Mouse (Mus musculus) CH12F3 (cell line): ENCODE measurements around the gene Zc3hav1l.

Source experiments
- in situ Hi-C: fragments of 300-500 bp; cut with MboI; formaldehyde crosslinking; loops from 2 replicates; pipeline ENCODE4 v1.14.3; 2020; ENCODE audit warnings: low sequenced_read_pairs

Zc3hav1l gene

DNA sequence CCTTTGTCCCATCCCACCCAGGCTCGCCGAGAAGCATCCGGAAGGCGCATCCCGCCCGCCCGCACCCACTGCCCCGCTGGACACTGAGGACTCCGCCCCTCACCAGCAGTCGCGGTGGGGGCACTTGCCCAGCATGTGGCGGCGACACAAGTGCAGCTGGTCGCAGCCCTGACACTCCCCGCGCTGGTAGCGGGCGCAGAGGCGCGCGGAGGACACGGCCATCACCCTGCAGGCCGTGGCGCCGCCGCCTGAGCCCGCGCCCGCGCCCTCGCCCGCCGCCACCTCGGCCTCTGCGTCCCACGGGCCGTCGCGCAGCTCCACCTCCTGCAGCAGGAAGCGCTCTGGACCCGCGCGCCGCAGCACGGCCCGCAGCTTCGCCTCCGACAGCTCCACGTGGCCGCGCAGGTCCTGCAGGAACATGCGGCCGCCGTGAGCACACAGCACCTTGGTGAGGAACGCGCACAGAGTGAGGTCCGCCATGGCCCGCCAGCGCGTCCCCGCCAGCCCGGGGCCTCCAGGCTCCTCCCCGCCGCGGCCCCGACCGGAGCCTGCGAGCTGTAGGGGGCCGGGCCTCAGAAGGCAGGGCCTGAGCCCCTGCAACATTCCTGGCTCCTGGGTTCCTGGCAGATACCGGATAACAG, at the start of gene Zc3hav1l:
Gene Zc3hav1l (minus strand): TSS at position 499 of the 641 bp plus-strand sequence.
- in situ Hi-C loops: no loop called here

DNA sequence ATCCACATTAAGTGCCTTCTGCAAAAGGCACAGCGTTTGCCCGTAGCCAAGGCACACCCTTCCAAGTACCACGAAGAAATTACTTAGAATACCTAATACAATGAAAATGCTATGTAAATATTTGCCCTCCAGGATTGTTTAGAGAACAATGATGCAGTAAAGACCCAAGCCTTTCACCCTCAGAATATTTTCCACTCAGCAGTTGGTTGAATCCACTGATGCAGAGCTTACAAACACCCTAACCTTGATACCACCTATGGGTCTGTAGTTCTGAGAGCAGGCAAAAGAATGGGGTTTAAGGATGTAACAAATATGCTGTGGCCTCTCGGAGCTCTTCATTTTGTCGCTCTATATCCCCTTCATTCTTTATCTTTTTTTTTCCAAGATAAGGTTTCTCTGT, 48.8 kb upstream of the Zc3hav1l start:
- in situ Hi-C loops: no loop called here

DNA sequence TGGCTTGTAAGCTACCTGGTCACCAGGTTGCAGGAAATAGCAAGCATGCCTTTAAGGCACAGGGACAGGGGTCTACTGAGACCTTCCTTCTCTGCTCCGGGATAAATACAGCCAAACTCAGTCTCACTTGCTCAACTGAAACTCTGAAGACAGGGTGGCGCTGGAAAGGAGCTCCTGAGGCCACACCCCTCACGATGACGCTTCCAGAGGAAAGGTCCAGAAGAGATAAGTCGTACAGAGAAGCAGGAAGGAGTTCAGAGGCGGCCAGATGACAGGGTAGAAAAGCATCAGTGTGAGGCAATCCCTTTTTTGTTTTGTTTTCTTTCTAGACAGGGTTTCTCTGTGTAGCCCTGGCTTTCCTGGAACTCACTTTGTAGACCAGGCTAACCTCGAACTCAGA, 46.7 kb upstream of the Zc3hav1l start:
- in situ Hi-C loops: no loop called here

DNA sequence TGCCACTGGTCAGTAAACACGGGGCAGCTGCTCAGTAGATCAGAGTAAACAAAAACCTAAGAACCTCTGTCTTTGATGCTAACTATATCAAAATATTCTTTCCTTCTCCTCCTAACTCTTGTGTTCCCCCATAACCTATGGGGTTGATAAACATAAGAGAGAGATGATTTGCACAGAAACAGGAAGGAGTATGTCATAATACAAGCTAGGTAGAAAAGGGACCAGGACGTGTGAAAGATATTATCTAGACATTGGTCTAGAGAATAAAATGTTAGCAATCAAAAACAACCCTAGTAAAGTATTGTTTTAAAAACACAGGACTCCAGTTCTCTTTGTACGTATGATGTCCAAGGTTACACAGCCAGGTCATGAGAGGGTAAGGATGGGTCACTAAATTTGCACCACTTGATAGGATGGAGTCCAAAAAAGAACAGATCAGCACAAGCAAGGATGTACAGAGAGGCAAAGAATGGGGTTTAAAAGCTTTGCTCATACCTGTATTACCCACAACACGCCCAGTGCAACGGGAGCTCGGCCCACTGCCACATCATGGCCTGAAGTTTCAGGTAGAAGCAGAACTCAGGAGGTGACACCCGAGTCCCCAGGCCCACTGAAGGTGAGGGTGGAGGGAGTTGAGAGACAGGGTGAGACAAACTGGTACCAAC, 45.1 kb upstream of the Zc3hav1l start:
- in situ Hi-C loops: no loop called here

DNA sequence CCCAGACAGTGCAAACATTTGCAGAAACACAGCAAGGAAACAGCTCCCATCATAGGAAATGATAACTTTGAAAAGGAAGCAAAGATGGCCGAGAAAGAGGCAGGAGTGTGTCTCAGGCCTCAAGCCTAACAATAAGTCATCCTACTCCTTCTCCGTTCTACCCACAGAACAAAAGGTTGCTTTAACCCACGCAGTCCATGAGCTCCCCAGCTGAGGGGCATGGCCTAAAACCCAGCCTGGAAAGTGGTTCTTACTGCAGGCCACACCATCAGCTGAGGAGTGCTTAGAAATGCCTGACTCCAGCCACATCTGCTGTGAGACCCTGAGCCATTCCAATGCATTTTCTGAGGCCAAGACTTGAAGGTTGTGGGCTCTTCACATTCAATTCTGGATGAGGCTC, 44.5 kb upstream of the Zc3hav1l start:
- in situ Hi-C loops: no loop called here

DNA sequence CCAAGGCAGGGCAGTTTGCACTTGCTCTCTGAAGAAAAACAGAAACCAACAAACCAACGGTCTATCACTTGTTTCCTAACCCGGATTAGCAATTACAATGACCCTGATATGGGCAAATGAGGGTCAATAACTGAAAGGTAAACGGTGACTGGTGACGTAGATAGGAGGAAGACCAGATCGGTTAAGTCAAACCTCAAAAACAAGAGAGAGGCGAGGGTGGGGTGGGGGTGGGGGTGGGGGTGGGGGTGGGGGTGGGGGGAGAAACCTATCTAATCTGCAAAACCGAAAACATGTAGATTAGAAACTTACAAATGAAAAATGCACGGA, 43.6 kb upstream of the Zc3hav1l start:
- in situ Hi-C loops: no loop called here

DNA sequence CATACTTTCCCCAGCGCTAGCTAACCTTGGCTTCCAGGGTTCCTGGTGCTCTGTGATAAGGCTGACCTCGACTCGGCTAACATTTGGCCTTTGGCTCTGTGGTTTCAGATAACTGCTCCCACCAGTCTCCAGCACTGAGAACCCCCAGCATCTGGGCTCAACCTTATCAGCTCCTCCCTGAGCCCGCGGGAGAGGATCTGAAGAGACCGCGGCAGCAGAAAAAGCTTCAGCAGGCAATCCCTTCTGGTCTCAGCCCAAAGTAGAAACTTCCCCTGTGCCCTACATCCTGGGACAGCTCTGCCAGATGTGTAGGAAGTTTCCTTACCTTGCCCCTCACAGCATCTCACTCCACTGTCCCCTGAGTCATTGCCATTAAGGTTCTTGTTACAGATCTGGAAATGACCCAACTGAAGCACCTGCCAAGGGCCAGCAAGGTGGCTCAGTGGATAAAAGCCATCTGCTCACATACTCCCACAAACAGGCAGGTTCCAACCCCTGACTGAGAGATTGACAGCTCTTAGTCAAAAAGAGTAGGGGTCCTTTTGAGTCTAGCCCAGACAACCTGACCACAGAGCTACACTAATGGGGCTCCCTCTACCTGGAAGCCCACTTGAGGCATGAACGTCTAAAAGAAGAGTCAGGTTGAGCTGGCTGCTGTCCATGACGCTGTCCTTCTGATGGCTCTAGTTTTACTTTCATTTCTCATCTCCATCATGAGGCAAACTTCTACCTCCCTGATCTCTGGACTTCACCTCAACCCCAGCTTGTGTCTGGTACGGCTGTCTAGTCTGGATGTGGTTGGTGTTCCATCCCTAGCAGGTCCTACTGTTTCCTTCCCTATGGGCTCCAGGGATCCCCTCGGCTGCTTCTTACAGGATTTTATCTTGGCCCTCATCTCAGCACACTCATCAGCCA, 42.9 kb upstream of the Zc3hav1l start:
- in situ Hi-C loops: no loop called here

DNA sequence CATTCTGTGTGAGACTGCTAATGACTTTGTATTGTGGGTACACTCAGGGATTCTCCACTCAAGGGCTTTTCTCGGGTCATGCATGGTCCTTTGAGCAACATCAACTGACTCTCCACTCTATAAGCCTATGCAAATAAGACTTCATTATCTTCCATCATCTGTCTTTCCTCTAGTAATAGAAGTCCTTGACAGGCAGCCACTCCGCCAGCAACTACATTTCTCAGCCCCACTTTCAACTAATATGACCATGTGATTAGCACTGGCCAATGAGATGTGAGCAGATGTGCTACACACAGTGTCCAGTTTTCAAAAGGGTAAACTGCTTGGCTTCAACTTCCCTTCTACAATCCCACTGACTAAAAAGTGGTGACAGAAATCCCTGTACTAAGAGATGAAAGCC, 40.0 kb upstream of the Zc3hav1l start:
- in situ Hi-C loops: no loop called here

DNA sequence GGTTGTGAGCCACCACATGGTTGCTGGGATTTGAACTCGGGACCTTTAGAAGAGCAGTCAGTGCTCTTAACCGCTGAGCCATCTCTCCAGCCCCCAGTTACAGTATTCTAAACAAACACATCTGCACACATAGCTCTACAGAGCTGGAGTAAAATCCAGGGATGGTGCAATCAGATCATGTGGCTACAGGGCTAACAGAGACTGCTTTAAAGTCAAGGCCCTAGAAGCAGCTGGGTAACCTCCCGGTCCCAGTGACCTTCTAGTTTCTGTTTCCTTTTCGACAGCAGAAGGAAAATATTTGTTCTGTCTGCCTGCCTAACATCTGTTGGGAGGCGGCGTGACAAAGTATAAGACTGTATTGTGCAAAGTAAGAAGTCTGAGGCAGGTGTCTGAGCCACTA, 38.9 kb upstream of the Zc3hav1l start:
- in situ Hi-C loops: no loop called here

DNA sequence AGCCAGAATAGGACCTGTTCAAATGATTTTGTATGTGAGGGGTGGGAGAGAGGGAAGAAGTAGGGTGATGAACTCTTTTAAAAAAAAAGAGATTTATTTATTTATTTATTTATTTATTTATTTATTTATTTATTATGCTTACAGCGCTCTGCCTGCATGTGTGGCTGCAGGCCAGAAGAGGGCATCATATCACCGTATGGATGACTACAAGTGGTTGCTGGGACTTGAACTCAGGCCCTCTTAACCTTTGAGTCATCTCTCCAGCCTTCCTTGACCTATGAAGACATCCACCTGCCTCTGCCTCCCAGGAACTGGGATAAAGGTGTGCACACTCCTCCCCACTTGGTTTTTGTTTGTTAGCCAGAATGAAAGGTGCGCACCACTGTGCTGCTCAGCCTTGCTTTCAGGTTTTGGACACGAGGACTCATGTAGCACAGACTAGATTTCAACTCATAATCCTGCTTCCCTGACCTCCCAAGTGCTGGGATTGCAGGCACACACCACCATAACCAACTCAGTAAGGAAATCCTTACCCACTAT, 38.2 kb upstream of the Zc3hav1l start:
- in situ Hi-C loops: no loop called here

DNA sequence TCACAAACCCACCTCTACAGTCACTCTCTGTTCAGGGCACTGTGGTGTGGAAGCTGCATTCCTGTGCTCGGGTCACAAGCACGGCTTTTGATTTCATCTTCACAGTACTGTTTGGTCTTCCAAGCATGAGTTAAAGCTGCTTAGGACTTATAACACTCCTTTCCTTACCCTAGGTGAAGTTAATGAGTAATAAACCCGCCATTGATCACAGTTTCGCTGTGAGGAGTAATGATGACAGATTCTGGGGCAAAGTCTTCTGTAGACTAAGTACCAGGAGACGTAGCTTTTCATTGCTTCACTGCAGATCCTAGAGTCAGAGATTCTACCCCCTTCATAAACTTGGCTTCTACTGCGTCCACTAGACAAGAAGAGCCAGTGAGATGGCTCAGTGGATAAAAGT, 36.2 kb upstream of the Zc3hav1l start:
- in situ Hi-C loops: no loop called here

DNA sequence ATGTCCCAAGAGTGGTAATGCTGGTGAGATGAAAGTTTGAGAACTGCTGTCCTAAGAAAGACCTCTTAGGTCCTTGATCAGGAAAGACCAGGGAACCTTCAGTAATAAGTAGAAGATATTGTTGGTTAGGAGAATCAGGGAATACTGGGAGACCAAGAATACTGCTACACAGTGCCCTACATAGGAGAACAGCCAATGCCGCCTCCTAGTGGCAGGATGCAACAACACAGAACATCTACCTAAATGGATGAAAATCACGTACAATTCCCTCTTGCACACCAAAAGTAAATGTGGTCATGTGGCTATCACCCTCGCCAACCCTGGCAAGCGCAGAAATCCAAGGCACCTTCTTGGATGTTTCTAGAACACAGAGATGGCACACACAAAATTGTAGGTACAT, 27.5 kb upstream of the Zc3hav1l start:
- in situ Hi-C loops: no loop called here

DNA sequence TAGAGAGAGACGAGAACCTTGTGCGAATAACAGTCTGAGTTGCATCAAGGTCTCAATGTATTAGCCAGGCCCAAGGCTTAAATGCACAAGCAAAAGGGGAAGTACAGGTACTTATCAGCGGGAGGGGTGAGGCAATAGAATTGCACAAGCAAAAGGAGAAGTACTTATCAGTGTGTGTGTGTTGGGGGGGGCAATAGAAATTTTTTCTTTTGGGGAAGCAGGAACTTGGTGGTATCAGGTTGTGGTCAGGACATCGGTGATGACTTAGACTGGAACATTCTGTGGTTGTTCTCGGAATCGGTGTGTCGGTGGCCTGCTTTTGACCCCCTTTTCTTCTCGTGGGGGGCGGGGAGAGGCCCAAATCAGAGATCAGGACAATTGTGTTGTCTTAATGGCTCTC, 21.6 kb upstream of the Zc3hav1l start:
- in situ Hi-C loops: no loop called here

DNA sequence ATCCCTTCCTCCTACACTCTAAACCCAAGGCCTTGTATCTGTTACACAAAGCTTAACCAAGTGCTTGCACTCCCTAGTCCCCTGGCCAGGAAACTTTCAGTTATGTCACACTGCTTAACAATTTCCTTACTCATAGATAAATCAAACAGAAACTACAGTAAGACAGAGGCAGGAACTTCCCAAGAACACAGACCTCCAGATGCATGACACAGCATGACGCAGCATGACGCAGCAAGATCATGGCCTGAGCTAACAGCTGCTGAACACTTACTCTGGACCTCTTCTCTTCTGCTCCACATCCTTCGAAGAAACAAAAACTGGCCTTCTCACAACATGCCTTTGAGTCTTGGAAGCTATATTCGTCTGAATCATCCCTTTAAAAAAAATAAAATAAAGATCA, 17.0 kb upstream of the Zc3hav1l start:
- in situ Hi-C loops: no loop called here

DNA sequence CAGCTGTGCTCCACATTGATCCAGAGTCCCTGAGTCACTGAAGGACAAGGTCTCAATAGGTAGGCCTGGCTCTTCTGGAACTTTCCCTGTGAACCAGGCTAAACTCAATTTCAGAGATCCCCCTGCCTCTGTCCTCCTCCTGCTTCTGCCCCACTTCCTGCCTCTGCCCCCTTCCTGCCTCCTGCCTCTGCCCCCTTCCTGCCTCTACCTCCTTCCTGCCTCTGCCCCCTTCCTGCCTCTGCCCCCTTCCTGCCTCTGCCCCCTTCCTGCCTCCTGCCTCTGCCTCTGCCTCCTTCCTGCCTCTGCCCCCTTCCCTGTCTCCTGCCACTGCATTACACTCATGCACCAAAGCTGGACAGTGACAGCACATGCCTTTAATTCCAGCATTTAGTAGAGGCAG, 10.7 kb upstream of the Zc3hav1l start:
- in situ Hi-C loops: no loop called here

DNA sequence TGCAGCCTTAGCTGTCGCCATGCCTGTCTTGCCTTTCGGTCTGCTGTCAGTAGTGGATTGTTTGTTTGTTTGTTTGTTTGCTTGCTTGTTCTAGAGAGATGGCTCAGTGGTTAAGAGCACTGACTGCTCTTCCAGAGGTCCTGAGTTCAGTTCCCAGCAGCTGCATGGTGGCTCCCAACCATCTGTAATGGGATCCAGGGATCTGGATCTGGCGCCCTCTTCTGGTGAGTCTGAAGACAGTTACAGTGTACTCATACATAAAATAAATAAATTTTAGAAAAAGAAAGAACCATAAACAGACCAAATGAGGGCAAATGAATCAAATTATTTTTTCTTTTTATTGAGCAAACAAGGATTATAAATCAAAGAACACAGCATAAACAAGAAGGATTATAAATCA, 5.9 kb upstream of the Zc3hav1l start:
- in situ Hi-C loops: no loop called here

DNA sequence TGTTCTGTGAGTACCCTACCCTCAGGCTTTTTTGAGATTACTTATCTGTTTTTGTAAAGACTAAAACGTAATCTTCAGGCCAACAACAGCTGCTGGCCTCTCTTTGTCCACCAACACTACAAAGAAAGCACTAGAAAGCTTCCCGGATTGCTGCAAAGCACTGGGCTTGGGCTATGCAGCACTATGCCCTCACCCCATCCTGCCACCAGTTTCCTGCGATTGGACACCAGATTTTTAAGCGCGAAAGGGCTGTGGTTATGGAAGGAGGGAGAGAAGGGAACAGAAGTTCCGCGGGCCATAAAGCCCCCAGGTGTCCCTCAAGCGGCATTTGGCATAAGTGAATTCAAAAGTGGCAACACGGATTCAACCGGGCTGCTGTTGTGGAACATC, 818 bp downstream of the Zc3hav1l start:
- in situ Hi-C loops: no loop called here

DNA sequence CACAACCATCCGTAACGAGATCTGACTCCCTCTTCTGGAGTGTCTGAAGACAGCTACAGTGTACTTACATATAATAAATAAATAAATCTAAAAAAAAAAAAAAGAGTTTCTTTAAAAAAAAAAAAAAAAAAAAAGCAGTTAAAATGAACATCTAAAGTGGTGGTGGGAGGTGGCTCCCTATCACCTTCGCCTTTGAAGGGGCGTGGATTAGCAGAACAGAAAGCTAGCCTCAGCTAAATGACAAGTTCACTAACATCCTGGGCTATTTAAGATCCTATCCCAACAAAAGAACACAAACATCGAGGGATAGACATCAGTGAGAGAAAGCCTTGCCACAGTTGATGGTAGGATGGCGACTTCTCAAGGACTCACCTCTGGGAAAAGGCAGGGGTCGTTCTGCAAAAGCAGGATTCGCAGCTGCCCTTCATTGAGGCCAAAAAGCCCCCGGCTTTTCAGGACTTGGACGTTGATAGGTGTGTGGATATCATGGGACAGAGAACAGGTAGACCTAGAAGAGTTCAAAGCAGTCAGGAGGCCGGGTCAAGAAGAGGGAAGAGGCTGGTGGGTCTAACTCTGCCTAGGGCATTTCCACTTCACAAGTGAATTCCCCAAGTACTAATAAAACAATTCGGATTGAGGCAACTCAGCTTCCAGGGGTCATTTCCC, 1.3 kb downstream of the Zc3hav1l start:
- in situ Hi-C loops: no loop called here

DNA sequence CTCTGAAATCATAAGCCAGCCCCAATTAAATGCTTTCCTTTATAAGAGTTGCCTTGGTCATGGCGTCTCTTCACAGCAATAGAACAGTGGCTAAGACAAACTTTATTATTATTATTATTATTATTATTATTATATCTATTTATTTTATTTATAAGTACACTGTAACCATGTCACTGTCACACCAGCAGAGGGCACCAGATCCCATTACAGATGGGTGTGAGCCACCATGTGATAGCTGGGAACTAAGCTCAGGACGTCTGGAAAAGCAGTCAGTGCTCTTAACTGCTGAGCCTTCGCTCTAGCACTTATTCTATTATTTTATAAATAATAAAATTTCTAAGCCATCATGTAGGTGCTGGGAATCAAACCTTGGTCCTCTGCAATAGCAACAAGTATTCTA, 5.4 kb downstream of the Zc3hav1l start:
- in situ Hi-C loops: no loop called here

DNA sequence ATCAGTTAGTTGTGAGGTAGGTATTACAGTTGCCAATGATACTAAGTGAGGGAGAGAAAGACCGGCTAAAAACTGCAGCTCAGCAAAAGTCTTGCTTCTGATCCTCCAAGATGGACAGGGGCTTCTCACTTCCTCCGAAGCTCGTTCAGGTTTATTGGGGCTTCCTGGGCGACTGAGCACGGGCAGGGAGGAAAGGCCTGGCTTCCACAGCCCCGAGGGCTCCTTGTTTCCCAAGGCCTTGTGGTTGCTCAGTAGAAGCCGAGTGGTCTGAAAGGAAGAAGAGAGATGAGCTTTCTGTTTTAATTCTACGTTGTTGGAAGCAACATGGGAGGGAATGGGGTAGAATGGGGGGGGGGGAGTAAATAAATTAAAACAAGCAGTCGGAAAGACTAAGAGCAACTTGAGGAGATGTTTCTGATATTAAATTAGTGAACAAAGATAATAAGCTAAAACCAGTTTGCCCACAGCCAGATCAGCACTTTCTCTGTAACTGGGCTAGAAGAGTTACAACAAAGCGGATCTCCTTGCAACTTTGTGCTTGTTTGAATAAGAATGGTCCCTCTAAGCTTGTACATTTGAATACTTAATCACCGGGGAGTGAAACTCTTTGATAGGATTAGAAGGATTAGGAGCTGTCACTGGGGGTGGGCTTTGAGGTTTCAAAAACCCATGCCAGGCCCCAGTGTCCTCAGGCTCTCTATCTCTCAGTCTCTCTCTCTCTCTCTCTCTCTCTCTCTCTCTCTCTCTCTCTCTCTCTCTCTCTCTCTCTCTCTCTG, 6.0 kb downstream of the Zc3hav1l start:
- in situ Hi-C loops: no loop called here

DNA sequence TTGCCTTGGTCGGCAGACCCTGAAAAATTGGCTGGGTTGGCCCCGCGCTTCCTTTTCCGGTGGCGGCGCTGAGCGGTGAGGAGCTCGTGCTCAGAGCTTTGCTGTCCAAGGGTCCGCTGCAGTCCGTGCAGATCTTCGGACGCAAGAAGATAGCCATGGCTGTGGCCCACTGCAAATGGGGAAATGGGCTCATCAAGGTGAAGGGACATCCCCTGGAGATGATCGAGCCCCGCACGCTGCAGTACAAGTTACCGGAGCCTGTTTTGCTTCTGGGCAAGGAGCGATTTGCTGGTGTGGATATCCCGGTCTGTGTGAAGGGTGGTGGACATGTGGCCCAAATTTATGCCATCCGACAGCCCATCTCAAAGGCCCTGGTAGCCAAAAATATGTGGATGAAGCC, 14.6 kb downstream of the Zc3hav1l start:
- in situ Hi-C loops: no loop called here
